Mouse (Mus musculus) lung, postnatal 0 days (tissue): Measurements from ENCODE around the gene Gramd1c. TPM values are rescaled to one million over a fixed set of nuclear protein-coding genes. Genes with fewer than 3 reads are reported as not detected.

ENCODE experiments used
- ATAC-seq: fragments of 200-750 bp; cut with Nextera tagmentation; 2 replicates; pipeline ENCODE4 v1.8.0; 2017; ENCODE audit warnings: moderate library complexity
- DNase-seq: peaks from one replicate; pipeline ENCODE4 v3.0.0-alpha.2; 2016; ENCODE audit warnings: low spot score
- H3K27ac ChIP-seq: fragments of 300-500 bp; sonication (generic); 2 replicates; pipeline ENCODE4 v1.5.1; 2014; ENCODE audit warnings: antibody characterized with exemption, mild to moderate bottlenecking, low read length, mixed read lengths
- H3K27me3 ChIP-seq: fragments of 300-500 bp; sonication (generic); replicated peaks from 2 replicates; pipeline ENCODE4 v1.6.1; 2014; ENCODE audit warnings: low read length, mixed read lengths; ENCODE audit not compliant: insufficient read depth
- H3K36me3 ChIP-seq: fragments of 300-500 bp; sonication (generic); 2 replicates; pipeline ENCODE4 v1.6.1; 2014; ENCODE audit warnings: low read length, mixed read lengths; ENCODE audit not compliant: insufficient read depth
- H3K4me1 ChIP-seq: fragments of 300-500 bp; sonication (generic); 2 replicates; pipeline ENCODE4 v1.6.1; 2014; ENCODE audit warnings: antibody characterized with exemption, low read depth, low read length, mixed read lengths; ENCODE audit not compliant: insufficient read depth
- H3K4me2 ChIP-seq: fragments of 300-500 bp; sonication (generic); replicated peaks from 2 replicates; pipeline ENCODE4 v1.6.1; 2014; ENCODE audit warnings: low read depth, mild to moderate bottlenecking, low read length, moderate library complexity, mixed read lengths
- H3K4me3 ChIP-seq: fragments of 300-500 bp; sonication (generic); 2 replicates; pipeline ENCODE4 v1.5.1; 2014; ENCODE audit warnings: low read depth, low read length
- H3K9ac ChIP-seq: fragments of 300-500 bp; sonication (generic); replicated peaks from 2 replicates; pipeline ENCODE4 v1.6.1; 2014; ENCODE audit warnings: low read depth, mild to moderate bottlenecking
- H3K9me3 ChIP-seq: fragments of 300-500 bp; sonication (generic); 2 replicates; pipeline ENCODE4 v1.6.1; 2016; ENCODE audit warnings: low read length, mixed read lengths
- CTCF ChIP-seq: IDR thresholded peaks from 2 replicates; pipeline ENCODE4 v1.5.1; 2016; ENCODE audit warnings: antibody characterized with exemption, mild to moderate bottlenecking
- EP300 ChIP-seq: IDR thresholded peaks from 2 replicates; pipeline ENCODE4 v1.6.1; 2016; ENCODE audit warnings: antibody characterized with exemption, mild to moderate bottlenecking, control low read depth
- WGBS: fragments of 180-500 bp; shearing (Covaris S2); extraction: QIAGEN DNeasy Blood & Tissue Kit; methylation state at CpG from one replicate; pipeline ENCODE4 v1.1.7; 2014; 5-methylcytosine and 5-hydroxymethylcytosine counted together
- polyA plus RNA-seq: library from polyadenylated mRNA; unstranded; fragments of >200 nt; fragmentation: Nextera tagmentation; extraction: Ambion mirVana; gene quantifications from 2 replicates; pipeline ENCODE4 v1.2.1, GENCODE M21; 2015

The Gramd1c gene
- polyA plus RNA-seq, 1 experiment from 2014 or later: 4.1 TPM

DNA sequence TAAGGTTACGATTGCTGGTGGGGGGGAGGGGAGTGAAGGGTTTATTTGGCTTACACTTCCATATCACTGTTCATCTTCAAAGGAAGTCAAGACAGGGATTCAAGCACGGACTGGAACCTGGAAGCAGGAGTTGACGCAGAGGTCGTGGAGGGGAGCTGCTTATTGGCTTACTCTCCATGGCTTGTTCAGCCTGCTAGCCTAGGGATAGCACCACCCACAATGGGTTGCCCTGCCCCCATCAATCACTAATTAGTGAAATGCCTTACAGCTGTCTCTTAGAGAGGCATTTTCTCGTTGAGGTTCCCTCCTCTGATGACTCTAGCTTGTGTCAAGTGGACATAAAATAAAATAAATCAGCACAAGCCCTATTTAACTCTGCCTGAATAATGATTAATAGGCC, 52.1 kb downstream of the Gramd1c start:
- ATAC-seq: no peak
- H3K4me2 ChIP-seq: no peak overlapping the region
- no peaks in the 10 kb centered on the region for H3K9me3 ChIP-seq
- no peak overlapping the region for H3K4me3 ChIP-seq
- no peaks in the 10 kb centered on the region for H3K36me3 ChIP-seq
- no peak overlapping the region for H3K9ac ChIP-seq
- DNase-seq: no peak
- H3K27me3 ChIP-seq: no peaks in the 10 kb centered on the region
- no peak for TF ChIP-seq EP300
- no peak for TF ChIP-seq CTCF
- no peak overlapping the region for H3K27ac ChIP-seq
- WGBS: 54% methylated on average over 5 of the region's 5 CpGs
- H3K4me1 ChIP-seq: no peaks in the 10 kb centered on the region

DNA sequence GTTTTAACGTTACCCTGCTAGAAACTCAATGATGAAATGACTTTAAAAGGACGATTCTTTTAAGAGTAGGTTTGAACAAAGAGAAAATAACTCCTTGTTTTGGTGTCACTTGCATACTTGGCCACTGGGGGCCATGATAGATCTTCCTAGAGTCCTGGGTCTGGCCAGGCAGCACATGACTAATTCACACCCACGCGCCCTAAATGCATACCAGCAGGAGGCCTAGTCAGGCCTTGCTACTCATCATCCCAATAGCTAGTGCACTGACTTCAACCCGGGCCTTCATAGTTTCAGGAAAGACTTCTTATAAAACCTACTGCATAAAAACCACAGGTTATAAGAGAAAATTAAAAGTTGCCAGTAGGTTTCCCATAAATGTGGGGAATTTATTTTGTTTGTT, 61.1 kb downstream of the Gramd1c start:
- no peak overlapping the region for H3K4me2 ChIP-seq
- no peaks in the 10 kb centered on the region for H3K36me3 ChIP-seq
- H3K9me3 ChIP-seq: no peaks in the 10 kb centered on the region
- TF ChIP-seq CTCF: peak; percentile 43
- no peak for TF ChIP-seq EP300
- no peak overlapping the region for H3K9ac ChIP-seq
- no peak overlapping the region for H3K4me3 ChIP-seq
- 56% methylated on average over 5 of the region's 5 CpGs for WGBS
- ATAC-seq (no peak), DNase-seq (peak; percentile 26)
- H3K4me1 ChIP-seq: no peaks in the 10 kb centered on the region
- no peak overlapping the region for H3K27ac ChIP-seq
- no peaks in the 10 kb centered on the region for H3K27me3 ChIP-seq

DNA sequence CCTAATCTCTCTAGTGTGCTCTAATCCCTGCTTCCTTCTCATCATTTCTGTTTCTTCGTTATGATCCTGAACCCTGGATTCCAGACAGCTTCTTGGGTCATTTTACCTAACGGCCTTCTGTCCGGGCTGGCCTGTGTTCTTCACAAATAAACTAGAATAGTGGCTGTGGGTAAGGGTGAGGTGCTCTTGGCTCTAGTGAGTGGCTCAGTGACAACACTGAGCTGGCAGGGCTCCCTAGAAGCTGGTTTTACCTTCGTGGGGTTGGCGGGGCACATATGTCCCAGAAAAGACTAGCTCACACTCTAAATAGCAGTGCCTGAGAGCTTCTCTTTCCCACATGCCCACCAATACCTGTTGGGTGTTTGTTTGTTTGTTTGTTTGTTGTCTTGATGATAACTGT, 63.6 kb downstream of the Gramd1c start:
- 76% methylated on average over 5 of the region's 5 CpGs for WGBS
- Histone ChIP-seq H3K4me3 (no peak overlapping the region), H3K27ac (no peak overlapping the region), H3K4me1 (no peaks in the 10 kb centered on the region), H3K27me3 (no peaks in the 10 kb centered on the region), H3K36me3 (no peaks in the 10 kb centered on the region), H3K9ac (no peak overlapping the region), H3K9me3 (no peaks in the 10 kb centered on the region), H3K4me2 (no peak overlapping the region)
- ATAC-seq (no peak), DNase-seq (no peak)
- TF ChIP-seq EP300: no peak
- TF ChIP-seq CTCF: no peak

DNA sequence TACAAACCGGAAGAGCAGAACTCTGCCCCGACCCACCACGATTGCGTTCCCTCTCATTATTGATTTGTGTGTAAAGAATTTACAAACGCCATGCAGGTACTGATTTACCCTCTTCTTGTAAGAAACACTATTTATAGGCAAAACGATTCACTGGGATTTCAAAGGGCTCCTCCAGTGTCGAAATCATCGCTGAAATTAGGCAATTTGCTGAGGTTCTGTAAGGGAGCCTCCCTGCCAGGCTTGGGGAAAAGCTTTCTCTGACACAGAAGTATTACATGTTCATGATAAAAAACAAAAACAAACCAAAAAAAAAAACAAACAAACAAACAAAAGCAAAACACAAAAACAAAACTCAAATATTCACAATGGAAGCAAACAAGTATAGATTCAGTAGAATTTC, 64.0 kb downstream of the Gramd1c start:
- ATAC-seq (no peak), DNase-seq (peak; percentile 28)
- Histone ChIP-seq H3K9me3 (no peaks in the 10 kb centered on the region), H3K9ac (no peak overlapping the region), H3K36me3 (no peaks in the 10 kb centered on the region), H3K27ac (no peak overlapping the region), H3K4me3 (no peak overlapping the region), H3K4me1 (no peaks in the 10 kb centered on the region), H3K4me2 (no peak overlapping the region), H3K27me3 (no peaks in the 10 kb centered on the region)
- TF ChIP-seq CTCF (no peak), EP300 (no peak)
- 82% methylated on average over 8 of the region's 8 CpGs for WGBS

DNA sequence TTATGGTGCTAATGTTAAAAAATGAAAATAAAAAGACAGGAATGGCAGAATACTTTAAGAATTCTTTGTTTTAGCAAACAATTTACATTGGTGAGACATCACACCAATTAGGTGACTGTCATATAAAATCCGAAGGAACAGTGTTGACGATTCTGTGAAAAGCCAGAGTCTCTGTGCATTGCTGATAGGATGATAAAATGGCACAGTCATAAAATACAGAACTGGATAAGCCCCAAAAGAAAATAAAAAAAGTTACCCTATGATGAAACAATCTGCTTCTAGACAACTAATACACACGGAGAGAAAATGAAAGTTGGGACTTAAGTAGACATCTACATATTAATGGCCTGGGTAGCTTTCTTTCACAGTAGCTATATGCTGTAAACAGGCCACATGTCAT, 68.5 kb downstream of the Gramd1c start:
- Histone ChIP-seq H3K27ac (no peak overlapping the region), H3K4me3 (no peak overlapping the region), H3K36me3 (no peaks in the 10 kb centered on the region), H3K9ac (no peak overlapping the region), H3K4me1 (no peaks in the 10 kb centered on the region), H3K4me2 (no peak overlapping the region), H3K27me3 (no peaks in the 10 kb centered on the region), H3K9me3 (no peaks in the 10 kb centered on the region)
- ATAC-seq: no peak
- 88% methylated on average over 3 of the region's 3 CpGs for WGBS
- TF ChIP-seq EP300 (no peak), CTCF (no peak)
- DNase-seq: no peak

DNA sequence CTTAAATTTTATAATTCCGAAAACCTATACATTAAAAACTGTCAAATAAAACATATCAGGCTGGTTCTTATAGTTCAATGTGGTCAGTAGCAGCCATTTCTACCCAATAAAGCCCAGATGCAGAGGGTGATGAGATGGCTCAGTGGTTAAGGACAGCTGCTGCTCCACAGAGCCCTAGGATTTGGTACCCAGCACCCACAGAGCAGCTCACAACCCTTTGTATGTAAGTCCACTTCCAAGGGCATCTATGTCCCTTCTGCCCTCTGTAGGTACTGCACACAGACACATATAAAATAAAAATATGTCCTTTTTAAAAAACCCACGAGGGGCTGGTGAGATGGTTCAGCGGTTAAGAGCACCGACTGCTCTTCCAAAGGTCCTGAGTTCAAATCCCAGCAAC, 76.8 kb downstream of the Gramd1c start:
- Histone ChIP-seq H3K27me3 (no peaks in the 10 kb centered on the region), H3K27ac (no peak overlapping the region), H3K36me3 (no peaks in the 10 kb centered on the region; the same call in 1 of the 2 replicates), H3K4me1 (no peaks in the 10 kb centered on the region), H3K4me3 (no peak overlapping the region), H3K9me3 (no peaks in the 10 kb centered on the region), H3K4me2 (no peak overlapping the region), H3K9ac (no peak overlapping the region)
- 89% methylated on average over 4 of the region's 4 CpGs for WGBS
- DNase-seq (no peak), ATAC-seq (no peak)
- TF ChIP-seq EP300 (no peak), CTCF (no peak)

DNA sequence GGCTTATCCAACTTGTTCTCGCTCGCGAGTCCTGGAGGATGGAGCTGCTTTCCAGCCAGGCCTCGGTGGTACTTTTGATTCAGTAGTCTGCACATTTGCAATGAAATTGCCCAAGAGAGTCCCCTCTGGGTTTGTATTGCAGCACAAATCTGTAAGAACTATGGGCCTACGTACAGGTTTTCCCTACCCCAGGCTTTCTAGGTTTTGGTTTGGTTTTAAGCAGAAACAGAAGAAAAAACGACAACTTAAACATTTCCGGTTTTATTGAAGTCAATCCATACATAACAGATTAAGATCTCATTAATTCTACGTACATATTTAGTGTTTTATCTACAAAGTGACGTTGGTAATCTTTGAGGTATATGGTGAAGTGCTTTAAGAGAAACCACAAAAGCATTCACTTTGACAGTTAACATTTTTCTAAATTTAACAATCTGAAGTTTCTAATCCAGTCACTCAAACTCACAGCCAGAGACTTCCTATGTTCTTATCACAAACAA, 83.0 kb downstream of the Gramd1c start:
- Histone ChIP-seq H3K27ac (no peak overlapping the region), H3K4me1 (no peaks in the 10 kb centered on the region), H3K27me3 (peaks cover 7% of the 10 kb centered on the region; the same call in 1 of the 2 replicates), H3K9ac (0 out of 2 replicates have a peak overlapping the region, but pooled peaks have one; percentile 23), H3K4me3 (peak overlapping the region; percentile 61), H3K9me3 (no peaks in the 10 kb centered on the region), H3K4me2 (peak overlapping the region; percentile 98), H3K36me3 (no peaks in the 10 kb centered on the region; the same call in 1 of the 2 replicates)
- ATAC-seq: 0 out of 2 replicates have a peak, but pooled peaks have one; percentile 9
- DNase-seq: peak; percentile 17
- TF ChIP-seq CTCF: no peak
- no peak for TF ChIP-seq EP300
- 19% methylated on average over 9 of the region's 9 CpGs for WGBS
